Mouse (Mus musculus) midbrain, embryonic 14.5 days (tissue): ENCODE data around the gene Nmur1. TPM values are rescaled to one million over a fixed set of nuclear protein-coding genes. Genes with fewer than 3 reads are reported as not detected.

Experiments used
- ATAC-seq: fragments of 200-750 bp; cut with Nextera tagmentation; 2 replicates; pipeline ENCODE4 v1.8.0; 2017; ENCODE audit warnings: moderate number of reproducible peaks, moderate library complexity; ENCODE audit not compliant: low FRiP score, low TSS enrichment
- DNase-seq: peaks from one replicate; pipeline ENCODE4 v3.0.0-alpha.2; 2015
- H3K27ac ChIP-seq: fragments of 300-500 bp; sonication (generic); replicated peaks from 2 replicates; pipeline ENCODE4 v1.5.1; 2014; ENCODE audit warnings: mild to moderate bottlenecking, low read depth, low read length, moderate library complexity
- H3K27me3 ChIP-seq: fragments of 300-500 bp; sonication (generic); 2 replicates; pipeline ENCODE4 v1.6.1; 2014; ENCODE audit warnings: low read length, control low read depth, mixed read lengths; ENCODE audit not compliant: control insufficient read depth, insufficient read depth
- H3K36me3 ChIP-seq: fragments of 300-500 bp; sonication (generic); 2 replicates; pipeline ENCODE4 v1.6.1; 2014; ENCODE audit warnings: low read length, control low read depth; ENCODE audit not compliant: control insufficient read depth, insufficient read depth
- H3K4me1 ChIP-seq: fragments of 300-500 bp; sonication (generic); 2 replicates; pipeline ENCODE4 v1.6.1; 2014; ENCODE audit warnings: mild to moderate bottlenecking, antibody characterized with exemption, low read length, control low read depth; ENCODE audit not compliant: control insufficient read depth, insufficient read depth
- H3K4me2 ChIP-seq: fragments of 300-500 bp; sonication (generic); 2 replicates; pipeline ENCODE4 v1.6.1; 2014; ENCODE audit warnings: mild to moderate bottlenecking, low read length, moderate library complexity
- H3K4me3 ChIP-seq: fragments of 300-500 bp; sonication (generic); replicated peaks from 2 replicates; pipeline ENCODE4 v1.5.1; 2014; ENCODE audit warnings: low read depth, low read length
- H3K9ac ChIP-seq: fragments of 300-500 bp; sonication (generic); replicated peaks from 2 replicates; pipeline ENCODE4 v1.6.1; 2014; ENCODE audit warnings: mild to moderate bottlenecking, low read length, moderate library complexity
- H3K9me3 ChIP-seq: fragments of 300-500 bp; sonication (generic); 2 replicates; pipeline ENCODE4 v1.6.1; 2016; ENCODE audit warnings: low read length, control low read depth, mixed read lengths; ENCODE audit not compliant: control insufficient read depth
- WGBS: fragments of 180-500 bp; shearing (Covaris S2); extraction: QIAGEN DNeasy Blood & Tissue Kit; methylation state at CpG from one replicate; pipeline ENCODE4 v1.1.7; 2014; 5-methylcytosine and 5-hydroxymethylcytosine counted together
- polyA plus RNA-seq: library from polyadenylated mRNA; unstranded; fragments of >200 nt; fragmentation: Nextera tagmentation; extraction: Ambion mirVana; gene quantifications from 2 replicates; pipeline ENCODE4 v1.2.1, GENCODE M21; 2014

Gene Nmur1
- polyA plus RNA-seq, 1 experiment from 2014 or later: not detected

DNA sequence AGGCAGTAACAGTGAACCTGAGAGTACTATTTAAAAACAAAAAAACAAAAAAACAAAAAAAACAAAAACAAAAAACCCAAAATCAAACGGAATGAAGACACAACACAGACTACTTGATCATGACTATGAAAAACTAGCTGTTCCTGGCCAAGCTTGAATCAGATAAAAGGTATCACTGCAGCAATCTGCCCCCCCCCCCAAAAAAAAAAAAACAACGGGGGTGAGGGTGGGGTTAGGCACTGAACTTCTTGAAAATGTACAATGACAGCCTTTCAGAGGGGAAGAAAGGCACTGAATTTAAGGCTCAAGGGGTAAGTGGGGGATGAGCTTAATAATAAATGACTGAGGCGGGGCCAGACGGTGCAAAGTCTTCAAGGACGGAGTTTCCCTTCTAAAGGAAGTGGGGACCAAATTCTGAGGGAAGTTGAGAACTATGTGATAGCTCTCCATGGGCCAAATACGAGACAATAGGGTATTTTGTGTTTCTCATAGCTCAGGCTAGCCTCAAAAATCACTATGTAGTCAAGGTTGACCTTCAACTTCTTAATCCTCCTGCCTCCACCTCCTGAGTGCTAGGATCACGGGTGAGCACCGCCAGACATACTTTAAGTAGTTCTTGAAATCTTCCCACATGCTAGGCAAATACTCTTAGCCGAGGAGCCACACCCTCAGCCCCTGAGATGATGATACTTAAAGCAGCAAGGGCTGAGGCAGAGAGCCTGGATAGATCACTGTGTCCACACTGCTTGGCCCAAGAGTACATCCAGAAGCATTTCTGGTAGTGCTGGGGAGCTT, 11.4 kb upstream of the Nmur1 start:
- no peak overlapping the region for H3K4me3 ChIP-seq
- H3K27ac ChIP-seq: no peak overlapping the region
- H3K9ac ChIP-seq: 0 out of 2 replicates have a peak overlapping the region, but pooled peaks have one; percentile 17
- no peak for DNase-seq
- no peak overlapping the region for H3K4me2 ChIP-seq
- no peaks in the 10 kb centered on the region for H3K36me3 ChIP-seq
- H3K4me1 ChIP-seq: peaks cover 44% of the 10 kb centered on the region
- H3K9me3 ChIP-seq: no peaks in the 10 kb centered on the region
- ATAC-seq: no peak
- no peaks in the 10 kb centered on the region for H3K27me3 ChIP-seq
- WGBS: 68% methylated on average over 9 of the region's 9 CpGs

DNA sequence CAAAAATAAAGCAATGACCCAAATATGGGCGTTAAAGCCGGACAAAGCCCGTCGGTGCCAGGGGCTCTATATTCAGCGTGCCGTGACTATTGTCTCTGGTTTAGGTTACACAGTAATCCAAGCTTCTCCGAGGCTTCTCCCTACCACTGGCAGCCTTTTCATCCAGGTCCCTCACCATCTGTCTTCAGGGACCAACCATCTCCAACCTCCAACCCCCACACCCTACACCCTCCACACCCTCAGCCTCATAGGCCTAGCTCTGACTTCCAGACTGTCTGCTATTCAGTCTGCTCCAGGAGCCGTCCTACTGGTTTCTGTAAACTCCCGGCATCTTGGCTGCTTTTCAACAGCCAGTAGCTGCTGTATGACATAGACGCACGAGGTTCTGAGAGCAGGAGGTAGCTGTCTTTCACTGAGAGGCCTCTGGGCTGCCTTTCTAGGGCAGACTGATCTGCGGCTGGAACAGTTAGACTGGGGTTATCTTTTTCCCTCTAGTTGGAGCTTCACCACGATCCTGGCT, 9.3 kb upstream of the Nmur1 start:
- peak overlapping the region; percentile 77 for H3K4me2 ChIP-seq
- peak; percentile 7; the same call in 1 of the 2 replicates for ATAC-seq
- peak overlapping the region; percentile 98 for H3K27ac ChIP-seq
- no peaks in the 10 kb centered on the region for H3K36me3 ChIP-seq
- H3K9me3 ChIP-seq: no peaks in the 10 kb centered on the region
- no peaks in the 10 kb centered on the region for H3K27me3 ChIP-seq
- peak overlapping the region; percentile 73; the same call in 1 of the 2 replicates for H3K9ac ChIP-seq
- H3K4me3 ChIP-seq: no peak overlapping the region; the same call in 1 of the 2 replicates
- H3K4me1 ChIP-seq: peaks cover 31% of the 10 kb centered on the region
- WGBS: 7% methylated on average over 13 of the region's 13 CpGs
- DNase-seq: peak; percentile 78

DNA sequence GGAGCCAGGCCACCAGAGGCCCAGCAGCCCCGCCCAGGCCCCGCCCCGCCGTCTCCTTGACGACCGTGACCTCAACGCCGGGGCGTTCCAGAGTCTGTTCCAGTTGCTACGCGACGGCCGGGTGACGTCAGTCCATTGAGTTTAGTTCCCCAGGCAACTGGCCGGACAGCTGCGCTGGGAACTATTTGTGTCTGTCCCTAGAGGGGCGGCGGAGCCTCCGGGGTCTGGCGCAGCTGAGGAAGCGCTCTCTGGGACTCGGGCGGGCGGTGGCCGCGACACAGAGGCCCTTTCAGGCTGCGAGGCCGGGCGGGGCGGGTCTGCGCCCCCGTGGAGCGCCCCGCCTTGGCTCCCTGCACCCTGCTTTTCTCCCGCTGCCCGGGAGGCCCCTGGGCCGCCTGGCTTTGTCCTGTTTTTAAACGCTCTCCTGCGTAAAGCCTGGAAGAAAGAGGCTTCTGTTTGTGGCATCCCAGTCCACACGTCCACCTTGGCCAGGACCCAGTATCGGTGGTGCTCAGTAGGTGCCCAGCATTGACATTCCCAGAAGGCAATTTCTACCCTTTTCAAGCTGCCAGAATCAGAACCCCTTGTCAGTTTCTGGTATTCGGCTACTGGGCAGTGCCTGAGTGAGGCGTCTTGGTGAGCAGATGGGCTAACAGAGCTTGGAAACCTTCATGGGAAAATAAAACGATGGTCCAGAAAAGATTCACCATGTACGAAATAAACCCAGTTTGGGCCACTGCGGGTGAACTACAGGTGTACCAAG, 8.6 kb upstream of the Nmur1 start:
- Histone ChIP-seq H3K4me2 (peak overlapping the region; percentile 77), H3K4me1 (peaks cover 26% of the 10 kb centered on the region)
- WGBS: 2% methylated on average over 46 of the region's 46 CpGs

DNA sequence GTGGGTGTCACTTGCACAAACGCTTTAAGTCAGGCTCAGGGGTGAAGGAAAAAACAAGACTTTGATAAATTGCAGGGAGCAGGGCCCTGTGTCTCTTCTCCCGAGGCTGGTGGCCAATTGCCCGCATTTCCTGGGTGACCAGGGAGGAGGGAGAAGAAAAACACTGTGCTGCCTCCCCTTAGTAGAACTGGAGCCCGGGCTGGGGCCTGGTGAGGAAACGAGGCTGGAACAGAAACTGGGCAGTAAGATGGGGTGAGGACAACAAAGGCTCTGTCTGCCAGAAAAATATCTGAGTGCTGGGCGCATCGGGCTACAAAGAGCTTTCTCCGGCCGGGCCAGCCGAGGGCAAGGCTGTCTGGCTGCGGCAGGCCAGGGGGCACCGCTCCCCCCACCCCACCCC, 8.0 kb upstream of the Nmur1 start:
- WGBS: 0% methylated on average over 12 of the region's 12 CpGs
- Histone ChIP-seq H3K27ac (peak overlapping the region; percentile 98), H3K9me3 (no peaks in the 10 kb centered on the region), H3K4me3 (peak overlapping the region; percentile 43), H3K4me1 (peaks cover 26% of the 10 kb centered on the region), H3K9ac (peak overlapping the region; percentile 73), H3K27me3 (no peaks in the 10 kb centered on the region), H3K4me2 (peak overlapping the region; percentile 77), H3K36me3 (no peaks in the 10 kb centered on the region)
- peak; percentile 51 for ATAC-seq
- DNase-seq: no peak

More for the DNA sequence above, 8.6 kb upstream of the Nmur1 start:
- Histone ChIP-seq H3K27me3 (no peaks in the 10 kb centered on the region), H3K9ac (peak overlapping the region; percentile 73), H3K27ac (peak overlapping the region; percentile 98), H3K36me3 (no peaks in the 10 kb centered on the region), H3K4me3 (peak overlapping the region; percentile 43), H3K9me3 (no peaks in the 10 kb centered on the region)
- peak; percentile 91 for ATAC-seq
- peak; percentile 99 for DNase-seq

DNA sequence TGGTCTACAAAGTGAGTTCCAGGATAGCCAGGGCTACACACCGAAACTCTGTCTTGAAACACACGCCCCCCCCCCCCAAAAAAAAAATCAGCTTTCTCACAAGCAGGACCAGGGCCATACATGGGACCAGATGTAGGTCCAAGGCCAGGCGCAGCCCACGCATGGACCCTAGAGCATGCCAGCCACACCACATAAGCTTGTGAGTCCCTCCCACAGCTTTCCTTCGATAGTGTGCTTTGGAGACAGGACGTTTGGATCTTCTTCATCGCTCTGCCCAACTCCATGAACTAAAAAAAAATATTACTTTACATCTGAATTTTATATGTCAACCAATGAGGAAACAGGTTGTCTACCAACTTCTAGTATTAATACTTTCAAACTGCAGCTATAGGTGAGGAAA, 7.3 kb upstream of the Nmur1 start:
- H3K4me2 ChIP-seq: 0 out of 2 replicates have a peak overlapping the region, but pooled peaks have one; percentile 77
- H3K4me3 ChIP-seq: no peak overlapping the region
- no peak for ATAC-seq
- H3K27me3 ChIP-seq: no peaks in the 10 kb centered on the region
- H3K4me1 ChIP-seq: peaks cover 26% of the 10 kb centered on the region
- DNase-seq: no peak
- WGBS: 86% methylated on average over 6 of the region's 7 CpGs
- 0 out of 2 replicates have a peak overlapping the region, but pooled peaks have one; percentile 73 for H3K9ac ChIP-seq
- no peaks in the 10 kb centered on the region for H3K9me3 ChIP-seq
- H3K27ac ChIP-seq: peak overlapping the region; percentile 98
- H3K36me3 ChIP-seq: no peaks in the 10 kb centered on the region

DNA sequence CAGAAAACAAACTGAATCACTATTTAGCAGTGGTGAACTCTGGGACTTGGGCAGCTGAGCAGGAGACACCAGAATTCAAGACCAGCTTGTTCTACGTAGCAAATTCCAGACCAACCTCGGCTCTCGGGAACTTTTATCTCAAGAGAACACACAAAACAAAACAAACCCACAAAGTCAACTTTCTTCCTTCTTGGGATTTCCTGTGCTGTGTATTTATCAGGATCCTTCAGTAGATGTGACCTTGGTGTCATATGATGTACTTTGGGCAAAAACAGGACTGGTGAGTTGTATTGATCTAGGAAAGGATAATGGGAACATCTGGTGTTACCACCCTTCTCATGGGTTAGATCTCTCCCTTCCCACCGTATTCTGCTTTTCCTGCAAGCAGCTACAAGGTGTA, 6.8 kb upstream of the Nmur1 start:
- no peaks in the 10 kb centered on the region for H3K27me3 ChIP-seq
- DNase-seq (no peak), ATAC-seq (no peak)
- H3K4me3 ChIP-seq: no peak overlapping the region
- no peaks in the 10 kb centered on the region for H3K36me3 ChIP-seq
- H3K4me2 ChIP-seq: no peak overlapping the region
- peaks cover 26% of the 10 kb centered on the region for H3K4me1 ChIP-seq
- H3K27ac ChIP-seq: 0 out of 2 replicates have a peak overlapping the region, but pooled peaks have one; percentile 98
- no peaks in the 10 kb centered on the region for H3K9me3 ChIP-seq
- no peak overlapping the region for H3K9ac ChIP-seq
- WGBS: 90% methylated on average over 4 of the region's 4 CpGs

DNA sequence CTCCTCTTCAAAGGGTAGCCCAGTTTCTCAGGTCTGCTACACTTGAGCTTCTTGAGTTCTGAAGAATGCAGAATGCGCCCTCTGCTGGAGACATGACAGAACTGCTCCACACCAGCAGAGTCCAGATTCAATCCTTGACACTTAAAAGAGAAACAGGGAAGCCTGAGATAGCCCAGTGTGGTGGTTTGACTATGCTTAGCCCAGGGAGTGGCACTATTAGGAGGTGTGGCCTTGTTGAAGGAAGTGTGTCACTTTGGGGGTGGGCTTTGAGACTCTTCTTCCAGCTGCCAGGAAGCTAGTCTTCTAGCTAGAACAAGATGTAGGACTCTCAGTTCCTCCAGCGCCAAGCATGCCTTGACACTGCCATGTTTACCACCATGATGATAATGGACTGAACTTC, 4.0 kb upstream of the Nmur1 start:
- Histone ChIP-seq H3K27ac (no peak overlapping the region), H3K4me2 (no peak overlapping the region), H3K36me3 (no peaks in the 10 kb centered on the region), H3K4me3 (no peak overlapping the region), H3K9ac (no peak overlapping the region), H3K27me3 (no peaks in the 10 kb centered on the region), H3K9me3 (no peaks in the 10 kb centered on the region), H3K4me1 (peaks cover 14% of the 10 kb centered on the region)
- 48% methylated on average over 2 of the region's 2 CpGs for WGBS
- no peak for ATAC-seq
- peak; percentile 90 for DNase-seq

DNA sequence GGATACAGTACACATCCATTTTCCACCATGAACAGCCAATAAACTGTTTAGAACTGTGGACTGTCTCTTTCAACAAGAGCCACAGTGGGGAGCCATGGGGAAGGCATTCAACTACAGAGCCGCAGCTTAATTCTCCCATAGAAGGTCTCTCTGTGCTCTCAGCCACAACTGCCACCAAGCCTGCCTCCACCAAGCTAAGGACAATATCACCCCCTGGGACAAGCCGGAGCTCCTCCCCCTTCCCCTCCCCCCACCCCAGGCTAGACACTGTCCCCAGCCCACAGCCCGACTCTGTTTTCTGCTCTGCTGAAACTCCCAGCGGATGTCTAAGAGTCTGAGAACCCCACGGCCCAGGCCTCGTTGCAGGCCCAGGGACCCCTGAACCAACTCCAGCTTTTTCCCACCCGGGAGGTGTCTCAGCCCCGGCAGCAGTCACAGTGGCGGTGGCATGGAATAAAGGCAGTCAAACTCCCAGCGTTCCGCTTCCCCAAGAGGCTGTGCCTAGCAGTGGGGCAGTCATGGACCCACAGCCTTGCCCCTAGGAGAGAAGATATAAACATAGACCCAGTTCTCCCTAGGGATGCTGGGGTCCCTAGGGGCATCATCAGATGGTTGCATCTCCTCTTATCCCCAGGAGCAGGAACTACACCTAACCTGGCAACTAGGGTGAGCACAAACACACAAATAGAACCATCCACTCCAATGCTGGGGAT, 1.0 kb downstream of the Nmur1 start:
- 8% methylated on average over 11 of the region's 11 CpGs for WGBS
- H3K36me3 ChIP-seq: no peaks in the 10 kb centered on the region
- H3K27ac ChIP-seq: peak overlapping the region; percentile 72
- H3K27me3 ChIP-seq: no peaks in the 10 kb centered on the region
- 0 out of 2 replicates have a peak, but pooled peaks cover 5% of the 10 kb centered on the region for H3K4me1 ChIP-seq
- no peak overlapping the region for H3K9ac ChIP-seq
- no peak overlapping the region for H3K4me3 ChIP-seq
- H3K9me3 ChIP-seq: no peaks in the 10 kb centered on the region
- H3K4me2 ChIP-seq: no peak overlapping the region
- peak; percentile 63 for DNase-seq
- peak; percentile 38 for ATAC-seq
